Comparison of ENCODE assay signal across 24 mouse cellular contexts in genomic region chr4:82645679-82646078, GRCm38 (mm10). TPM values are rescaled to one million over a fixed set of nuclear protein-coding genes. Genes with fewer than 3 reads are reported as not detected.
DNase-seq lines count a peak whose midpoint lies in the region; ATAC-seq lines count a peak whose summit lies in the region.
"Had no signal": no experiment of that assay in that cellular context is flagged by ENCODE, and none has a peak within 500 bp of the region (broad histone marks: within the 10 kb centered on the region; RNA-seq: fewer than 3 reads in every experiment).

No protein-coding gene starts in this region.

- H3K4me2 ChIP-seq in forebrain, embryonic 14.5 days (ENCODE audit: low read length) = no peak overlapping the region
- no peak overlapping the region for H3K4me2 ChIP-seq in lung, embryonic 16.5 days (ENCODE audit: low read depth, low read length)
- H3K4me2 ChIP-seq: embryonic facial prominence, embryonic 13.5 days; embryonic facial prominence, embryonic 15.5 days; forebrain, embryonic 13.5 days had no signal

- peak overlapping the region; percentile 17; the same call in 1 of the 2 replicates for H3K27ac ChIP-seq in forebrain, embryonic 14.5 days (ENCODE audit: low read depth, low read length)
- H3K27ac ChIP-seq in forebrain, embryonic 10.5 days = no peak overlapping the region
- H3K27ac ChIP-seq in lung, embryonic 16.5 days (ENCODE audit: low read length) = no peak overlapping the region
- H3K27ac ChIP-seq: embryonic facial prominence, embryonic 13.5 days; embryonic facial prominence, embryonic 15.5 days; forebrain, embryonic 13.5 days had no signal

- no peaks in the 10 kb centered on the region for H3K27me3 ChIP-seq in forebrain, embryonic 14.5 days (replicated peaks; ENCODE audit: control insufficient read depth, insufficient read depth, low read length)
- no peaks in the 10 kb centered on the region for H3K27me3 ChIP-seq in forebrain, embryonic 10.5 days (ENCODE audit: poor library complexity, severe bottlenecking)
- H3K27me3 ChIP-seq in lung, embryonic 16.5 days (ENCODE audit: control insufficient read depth, insufficient read depth, low read depth, low read length) = no peaks in the 10 kb centered on the region
- H3K27me3 ChIP-seq: CH12.LX; embryonic facial prominence, embryonic 15.5 days; forebrain, embryonic 13.5 days; Patski had no signal

- no peak for ATAC-seq in forebrain, embryonic 14.5 days
- ATAC-seq in lung, embryonic 16.5 days (ENCODE audit: low read depth) = peak; percentile 45; the same call in 1 of the 2 replicates
- ATAC-seq: activated CD4-positive, CD25-positive, alpha-beta regulatory T cell, adult 4 months; CD4-positive, CD25-positive, alpha-beta regulatory T cell, adult 4 months; Patski had no signal

- no peak overlapping the region for H3K9ac ChIP-seq in forebrain, embryonic 14.5 days (ENCODE audit: low read length)
- no peak overlapping the region for H3K9ac ChIP-seq in lung, embryonic 16.5 days (ENCODE audit: low read length)
- H3K9ac ChIP-seq: embryonic facial prominence, embryonic 13.5 days; embryonic facial prominence, embryonic 15.5 days; forebrain, embryonic 13.5 days had no signal

- 78% methylated on average over 5 of the region's 5 CpGs for WGBS in forebrain, embryonic 14.5 days
- WGBS in forebrain, embryonic 10.5 days = 87% methylated on average over 5 of the region's 5 CpGs
- WGBS in lung, embryonic 16.5 days = 60% methylated on average over 5 of the region's 5 CpGs

- H3K36me3 ChIP-seq in forebrain, embryonic 14.5 days (ENCODE audit: control insufficient read depth, insufficient read depth, low read length) = no peaks in the 10 kb centered on the region
- H3K36me3 ChIP-seq in forebrain, embryonic 10.5 days (replicated peaks) = no peaks in the 10 kb centered on the region
- H3K36me3 ChIP-seq in lung, embryonic 16.5 days (ENCODE audit: control insufficient read depth, insufficient read depth, low read length) = no peaks in the 10 kb centered on the region
- H3K36me3 ChIP-seq: embryonic facial prominence, embryonic 13.5 days; embryonic facial prominence, embryonic 15.5 days; G1E had no signal

- DNase-seq in forebrain, embryonic 14.5 days (ENCODE audit: low spot score) = no peak
- DNase-seq in forebrain, embryonic 10.5 days (ENCODE audit: extremely low spot score, low spot score) = no peak
- no peak for DNase-seq in lung, postnatal 36 days
- DNase-seq in right cerebral cortex, postnatal 14 days = no peak
- DNase-seq: adrenal gland, adult 8-10 months; adrenal gland, postnatal 14 days; adrenal gland, postnatal 36 days; B cell, adult 2 months; cerebellum, adult 11-12 months; cerebellum, adult 2 months; cerebellum, adult 9-10 months; cerebellum, postnatal 10 days; cerebellum, postnatal 25 days; embryo, embryonic 11 days had no signal

- H3K4me3 ChIP-seq in forebrain, embryonic 14.5 days (ENCODE audit: low read depth, low read length) = no peak overlapping the region
- no peak overlapping the region for H3K4me3 ChIP-seq in forebrain, embryonic 10.5 days
- no peak overlapping the region for H3K4me3 ChIP-seq in lung, embryonic 16.5 days (ENCODE audit: low read length)
- H3K4me3 ChIP-seq: embryonic facial prominence, embryonic 13.5 days; embryonic facial prominence, embryonic 15.5 days; erythroblast, embryonic 14.5 days; forebrain, embryonic 13.5 days had no signal

- no peaks in the 10 kb centered on the region for H3K9me3 ChIP-seq in forebrain, embryonic 14.5 days (replicated peaks; ENCODE audit: control insufficient read depth, low read length)
- H3K9me3 ChIP-seq in forebrain, embryonic 10.5 days = no peaks in the 10 kb centered on the region
- no peaks in the 10 kb centered on the region for H3K9me3 ChIP-seq in lung, embryonic 16.5 days (ENCODE audit: control insufficient read depth, low read length)
- H3K9me3 ChIP-seq: embryonic facial prominence, embryonic 13.5 days; embryonic facial prominence, embryonic 15.5 days; forebrain, embryonic 13.5 days had no signal

- H3K4me1 ChIP-seq in forebrain, embryonic 14.5 days (ENCODE audit: control insufficient read depth, insufficient read depth, low read length) = peaks cover 15% of the 10 kb centered on the region
- H3K4me1 ChIP-seq in forebrain, embryonic 10.5 days = no peaks in the 10 kb centered on the region
- H3K4me1 ChIP-seq in lung, embryonic 16.5 days (replicated peaks; ENCODE audit: control insufficient read depth, insufficient read depth, low read length) = no peaks in the 10 kb centered on the region
- H3K4me1 ChIP-seq: embryonic facial prominence, embryonic 13.5 days had no signal

RNA-seq across cellular contexts. Expression of gene Nfib, which starts 59.9 kb away (rescaled TPM):
- 164 and 207 TPM in 2 replicates for polyA plus RNA-seq in forebrain, embryonic 14.5 days (2014; fragmentation: Nextera tagmentation; extraction: Ambion mirVana)
- polyA plus RNA-seq in forebrain, embryonic 10.5 days (2016; fragmentation: Nextera tagmentation; extraction: Ambion mirVana) = 16.0 and 21.8 TPM in 2 replicates
- polyA plus RNA-seq in lung, embryonic 16.5 days (2015; fragmentation: Nextera tagmentation; extraction: Ambion mirVana) = 104 and 107 TPM in 2 replicates
- polyA plus RNA-seq: erythroblast, embryonic 14.5 days; G1E had no signal
